Comparison of ENCODE assay signal across 14 mouse cellular contexts in genomic region chr6:115962439-115963085, GRCm38 (mm10). TPM values are rescaled to one million over a fixed set of nuclear protein-coding genes. Genes with fewer than 3 reads are reported as not detected.
DNase-seq lines count a peak whose midpoint lies in the region; ATAC-seq lines count a peak whose summit lies in the region.
"Had no signal": no experiment of that assay in that cellular context is flagged by ENCODE, and none has a peak within 500 bp of the region (broad histone marks: within the 10 kb centered on the region; RNA-seq: fewer than 3 reads in every experiment).

No protein-coding gene starts in this region.

- DNase-seq in forebrain, embryonic 10.5 days (ENCODE audit: extremely low spot score, low spot score) = peak; percentile 48
- peak; percentile 53 to 62 for DNase-seq in kidney, postnatal 4 days
- DNase-seq in kidney, postnatal 14 days = no peak
- peak; percentile 65 for DNase-seq in R1 (ENCODE audit: low read depth, low spot score)
- peak; percentile 63 for DNase-seq in limb, embryonic 10.5 days (ENCODE audit: low spot score)
- no peak for DNase-seq in spleen, adult 18-20 months
- DNase-seq: adrenal gland, postnatal 25 days; thymus, adult 18-20 months had no signal

- ATAC-seq in forebrain, embryonic 16.5 days = no peak
- no peak for ATAC-seq in erythroid progenitor cell, adult 5-6 weeks (replicated peaks; ENCODE audit: low FRiP score, poor library complexity, severe bottlenecking)

- peaks cover 40% of the 10 kb centered on the region for H3K4me1 ChIP-seq in forebrain, embryonic 10.5 days
- peaks cover 10% of the 10 kb centered on the region for H3K4me1 ChIP-seq in forebrain, embryonic 16.5 days (replicated peaks; ENCODE audit: control insufficient read depth, insufficient read depth, low read length)
- peaks cover 49% of the 10 kb centered on the region for H3K4me1 ChIP-seq in limb, embryonic 10.5 days
- H3K4me1 ChIP-seq: liver, embryonic 15.5 days had no signal

- no peak overlapping the region for H3K4me3 ChIP-seq in forebrain, embryonic 10.5 days
- no peak overlapping the region for H3K4me3 ChIP-seq in forebrain, embryonic 16.5 days (replicated peaks; ENCODE audit: low read length)
- no peak overlapping the region for H3K4me3 ChIP-seq in limb, embryonic 10.5 days
- H3K4me3 ChIP-seq: liver, embryonic 15.5 days had no signal

- H3K27me3 ChIP-seq in forebrain, embryonic 10.5 days (ENCODE audit: poor library complexity, severe bottlenecking) = peaks cover 18% of the 10 kb centered on the region
- H3K27me3 ChIP-seq in forebrain, embryonic 16.5 days (replicated peaks; ENCODE audit: control insufficient read depth, insufficient read depth, low read length) = no peaks in the 10 kb centered on the region
- peaks cover 8% of the 10 kb centered on the region; the same call in 1 of the 2 replicates for H3K27me3 ChIP-seq in limb, embryonic 10.5 days (ENCODE audit: low read depth, poor library complexity, severe bottlenecking)
- H3K27me3 ChIP-seq: liver, embryonic 15.5 days had no signal

- WGBS in forebrain, embryonic 10.5 days = 40% methylated on average over 23 of the region's 23 CpGs
- WGBS in forebrain, embryonic 16.5 days = 38% methylated on average over 23 of the region's 23 CpGs
- 44% methylated on average over 23 of the region's 23 CpGs for WGBS in limb, embryonic 10.5 days

- no peak overlapping the region for H3K4me2 ChIP-seq in forebrain, embryonic 16.5 days (ENCODE audit: low read length)
- H3K4me2 ChIP-seq: liver, embryonic 15.5 days had no signal

- no peak overlapping the region for H3K9ac ChIP-seq in forebrain, embryonic 16.5 days (replicated peaks; ENCODE audit: low read depth, low read length)
- H3K9ac ChIP-seq: liver, embryonic 15.5 days had no signal

- no peaks in the 10 kb centered on the region for H3K9me3 ChIP-seq in forebrain, embryonic 10.5 days
- H3K9me3 ChIP-seq in forebrain, embryonic 16.5 days (ENCODE audit: control insufficient read depth, low read length) = no peaks in the 10 kb centered on the region
- H3K9me3 ChIP-seq in limb, embryonic 10.5 days (replicated peaks) = no peaks in the 10 kb centered on the region
- H3K9me3 ChIP-seq: liver, embryonic 15.5 days had no signal

- H3K27ac ChIP-seq in forebrain, embryonic 10.5 days = 0 out of 2 replicates have a peak overlapping the region, but pooled peaks have one; percentile 25
- no peak overlapping the region for H3K27ac ChIP-seq in forebrain, embryonic 16.5 days (ENCODE audit: low read length)
- H3K27ac ChIP-seq in limb, embryonic 10.5 days = no peak overlapping the region
- H3K27ac ChIP-seq: liver, embryonic 15.5 days had no signal

- 0 out of 2 replicates have a peak, but pooled peaks cover 2% of the 10 kb centered on the region for H3K36me3 ChIP-seq in forebrain, embryonic 10.5 days (replicated peaks)
- no peaks in the 10 kb centered on the region for H3K36me3 ChIP-seq in forebrain, embryonic 16.5 days (ENCODE audit: control insufficient read depth, insufficient read depth)
- peaks cover 17% of the 10 kb centered on the region for H3K36me3 ChIP-seq in limb, embryonic 10.5 days
- H3K36me3 ChIP-seq: liver, embryonic 15.5 days had no signal

RNA-seq across cellular contexts. Expression of gene H1foo, which starts 17.8 kb away (rescaled TPM):
- not detected in 2 replicates for polyA plus RNA-seq in forebrain, embryonic 10.5 days (2016; fragmentation: Nextera tagmentation; extraction: Ambion mirVana)
- polyA plus RNA-seq in forebrain, embryonic 16.5 days (2015; fragmentation: Nextera tagmentation; extraction: Ambion mirVana) = not detected in 2 replicates
- not detected in 2 replicates for polyA plus RNA-seq in limb, embryonic 10.5 days (2016; fragmentation: Nextera tagmentation; extraction: Ambion mirVana)
- total RNA-seq in erythroid progenitor cell, adult 5-6 weeks (2015; ENCODE audit: low replicate concordance) = not detected in 2 replicates
- total RNA-seq in erythroid progenitor cell, adult 5-6 weeks (2017; ENCODE audit: low replicate concordance) = not detected in 2 replicates
- total RNA-seq: adrenal gland, postnatal 25 days; hematopoietic stem cell, adult 5-6 weeks had no signal
- polyA plus RNA-seq: C2C12; embryonic facial prominence, embryonic 14.5 days; liver, embryonic 15.5 days had no signal

RNA-seq across cellular contexts. Expression of gene Rho, which starts 31.0 kb away (rescaled TPM):
- 0.06 and 0.10 TPM in 2 replicates for polyA plus RNA-seq in forebrain, embryonic 10.5 days (2016; fragmentation: Nextera tagmentation; extraction: Ambion mirVana)
- 0.15 TPM in 1 of 2 replicates, not detected in the other for polyA plus RNA-seq in forebrain, embryonic 16.5 days (2015; fragmentation: Nextera tagmentation; extraction: Ambion mirVana)
- polyA plus RNA-seq in limb, embryonic 10.5 days (2016; fragmentation: Nextera tagmentation; extraction: Ambion mirVana) = 0.24 and 0.31 TPM in 2 replicates
- total RNA-seq in erythroid progenitor cell, adult 5-6 weeks (2015; ENCODE audit: low replicate concordance) = not detected in 2 replicates
- total RNA-seq in erythroid progenitor cell, adult 5-6 weeks (2017; ENCODE audit: low replicate concordance) = not detected in 2 replicates
- polyA plus RNA-seq: liver, embryonic 15.5 days had no signal

RNA-seq across cellular contexts. Expression of gene Plxnd1, which starts 32.2 kb away (rescaled TPM):
- polyA plus RNA-seq in forebrain, embryonic 10.5 days (2016; fragmentation: Nextera tagmentation; extraction: Ambion mirVana) = 23.9 and 28.0 TPM in 2 replicates
- 19.4 and 19.8 TPM in 2 replicates for polyA plus RNA-seq in forebrain, embryonic 16.5 days (2015; fragmentation: Nextera tagmentation; extraction: Ambion mirVana)
- polyA plus RNA-seq in limb, embryonic 10.5 days (2016; fragmentation: Nextera tagmentation; extraction: Ambion mirVana) = 27.9 and 30.9 TPM in 2 replicates
- total RNA-seq in erythroid progenitor cell, adult 5-6 weeks (2015; ENCODE audit: low replicate concordance) = 9.6 and 22.3 TPM in 2 replicates
- 2.0 and 2.3 TPM in 2 replicates for total RNA-seq in erythroid progenitor cell, adult 5-6 weeks (2017; ENCODE audit: low replicate concordance)

Comparison
In these comparisons a context has a peak if more than half of its experiments do, and no peak if none do; other contexts are left out.
1. DNase-seq: peak in forebrain, embryonic 10.5 days (single experiment), kidney, postnatal 4 days (2 of 2), R1 (single experiment) and limb, embryonic 10.5 days (single experiment); none in kidney, postnatal 14 days (single experiment) and spleen, adult 18-20 months (0 of 2).